Mouse (Mus musculus) 3T3-L1 (cell line): Measurements from ENCODE around the gene Mpped2.

Source experiments
- DNase-seq: peaks from one replicate; pipeline ENCODE4 v3.0.0-alpha.2; 2015; ENCODE audit warnings: low read depth, low spot score

Mpped2 gene

GRCm38 (mm10) chr2:106855623-106856350, 162.7 kb downstream of the Mpped2 start:
- DNase-seq: no peak

DNA sequence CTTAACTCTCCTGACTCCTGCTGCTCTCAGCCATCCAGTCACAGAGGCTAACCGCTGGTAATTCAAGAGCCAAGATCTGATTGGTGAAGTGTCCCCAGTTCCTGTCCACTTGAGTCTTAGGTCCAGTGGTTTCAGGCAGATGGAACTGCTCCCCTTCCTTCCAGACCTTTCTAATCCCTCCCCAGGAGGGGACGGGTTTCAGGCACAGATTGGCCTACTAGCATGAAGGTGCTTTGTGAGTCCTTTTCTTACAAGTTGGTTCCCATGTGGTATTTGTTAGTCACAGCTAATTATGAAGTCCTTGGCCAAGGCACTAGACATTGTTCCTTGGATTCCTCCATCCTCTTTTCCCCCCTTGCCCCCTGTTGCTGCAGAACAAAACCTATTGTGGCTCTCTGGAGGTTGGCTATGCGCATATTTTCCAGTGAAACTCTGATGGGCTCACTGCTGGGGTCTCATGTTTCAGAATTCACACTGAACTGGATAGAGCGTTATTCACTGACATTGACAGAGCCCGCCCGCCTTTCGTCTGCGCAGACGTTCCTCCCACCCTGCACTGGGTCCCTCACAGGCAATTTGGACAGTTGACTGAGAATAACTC, 163.4 kb downstream of the Mpped2 start:
- DNase-seq: no peak

GRCm38 (mm10) chr2:106857258-106857657, 164.2 kb downstream of the Mpped2 start:
- DNase-seq: no peak

- DNase-seq: no peak
These were observed 164.6 kb downstream of the Mpped2 start for GRCm38 (mm10) chr2:106857711-106858110.

- DNase-seq: no peak
These were observed 168.0 kb downstream of the Mpped2 start for GRCm38 (mm10) chr2:106860856-106861679.

DNA sequence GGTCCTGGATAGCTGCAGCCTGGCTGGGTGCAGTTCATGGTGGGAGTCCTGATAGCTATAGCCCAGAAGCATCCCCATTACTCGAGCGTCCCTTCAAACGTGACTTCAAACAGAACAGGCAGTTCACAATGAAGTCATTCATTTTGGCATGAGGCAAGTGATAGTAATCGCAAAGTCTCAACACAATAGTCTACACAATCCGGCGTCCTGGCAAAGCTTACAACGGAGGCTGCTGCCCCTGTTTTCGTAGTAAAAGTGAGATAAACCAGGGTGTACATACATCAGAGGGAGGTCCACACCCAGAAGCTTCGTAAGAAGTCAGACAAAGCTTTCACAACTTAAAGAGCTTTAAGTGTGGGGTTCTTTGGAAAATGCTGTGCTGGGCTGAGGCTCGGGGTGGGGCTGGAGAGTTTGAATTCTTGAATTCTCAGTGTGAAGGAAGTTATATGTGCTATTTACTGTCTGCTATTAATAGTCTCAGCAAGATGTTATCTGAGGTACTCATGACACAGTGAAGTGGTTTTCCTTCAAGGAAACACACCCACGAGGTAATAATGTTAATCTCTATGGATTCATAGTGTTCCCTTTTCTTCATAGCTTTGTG, 170.1 kb downstream of the Mpped2 start:
- DNase-seq: no peak

DNA sequence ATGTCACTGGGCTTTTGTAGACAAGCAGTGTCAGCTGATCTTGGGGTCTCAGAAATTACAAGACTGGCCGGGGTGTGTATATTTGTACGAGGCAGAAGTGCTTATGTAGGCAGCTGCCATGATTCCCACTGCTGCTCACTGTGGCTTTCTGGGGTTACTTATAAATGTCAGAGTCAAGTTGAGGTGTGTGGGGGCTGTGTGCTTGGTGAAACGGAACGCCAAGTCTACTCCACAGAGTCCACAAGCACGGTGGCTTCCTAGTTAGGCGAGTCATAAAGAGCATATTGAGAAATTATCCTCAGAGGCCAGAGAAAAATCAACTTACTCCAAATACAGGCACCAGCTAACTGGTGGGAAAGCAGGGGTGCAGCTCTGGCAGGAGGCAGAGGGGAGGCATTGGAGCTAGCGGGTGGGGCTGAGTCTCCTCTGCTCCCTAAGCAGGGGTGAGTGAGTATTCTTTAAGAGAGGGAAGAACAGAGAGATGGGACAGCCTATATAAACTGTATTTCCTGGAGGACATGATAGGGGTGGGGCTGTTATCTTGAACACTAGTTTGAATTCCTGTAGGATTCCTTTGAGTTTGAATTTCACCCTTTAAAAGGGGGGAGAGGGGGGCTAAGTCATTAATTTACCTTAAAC, 172.2 kb downstream of the Mpped2 start:
- no peak for DNase-seq

- DNase-seq: no peak
These were observed 173.2 kb downstream of the Mpped2 start for GRCm38 (mm10) chr2:106866303-106866702.

DNA sequence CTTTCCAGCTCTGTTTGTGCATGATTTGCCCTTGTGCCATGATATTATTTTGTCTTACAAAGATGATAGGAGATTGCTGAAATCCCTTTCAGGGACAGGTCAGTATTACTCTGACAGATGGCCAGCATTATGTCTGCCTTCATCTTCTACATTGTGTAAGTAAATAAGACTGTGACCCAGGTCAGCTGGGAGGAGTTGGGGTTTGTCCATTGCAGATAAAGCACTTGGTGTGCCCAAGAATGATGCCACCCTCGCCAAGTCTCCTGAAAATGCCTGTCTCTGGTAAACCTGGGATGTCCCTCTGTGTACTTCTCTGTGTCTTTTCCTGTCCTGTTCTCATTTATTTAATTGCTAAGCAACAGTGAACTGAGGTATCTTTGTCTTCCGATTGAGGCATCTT, 177.8 kb downstream of the Mpped2 start:
- DNase-seq: no peak

DNA sequence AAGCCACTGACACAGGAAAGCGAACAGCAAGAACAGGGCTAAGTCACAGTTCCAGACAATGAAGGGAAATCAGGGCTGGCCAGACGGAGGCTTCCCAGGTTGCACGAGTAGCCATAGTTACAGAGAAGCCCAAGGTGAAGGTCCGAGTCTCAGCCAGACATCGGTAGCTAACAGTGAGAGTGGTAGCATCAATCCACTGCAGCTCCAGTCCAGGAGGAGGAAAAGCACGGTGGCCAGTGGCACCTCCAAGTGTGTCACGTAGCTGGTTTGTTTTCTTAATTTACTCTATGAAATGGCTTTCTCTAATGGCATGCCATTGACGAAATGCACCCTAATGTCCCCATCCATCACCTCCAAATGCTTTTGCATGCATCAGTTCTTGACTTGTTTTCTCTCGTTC, 180.1 kb downstream of the Mpped2 start:
- no peak for DNase-seq

- DNase-seq: no peak
These were observed 190.3 kb downstream of the Mpped2 start for GRCm38 (mm10) chr2:106883390-106883789.

GRCm38 (mm10) chr2:106888174-106888573, 195.1 kb downstream of the Mpped2 start:
- no peak for DNase-seq

GRCm38 (mm10) chr2:106889297-106890000, 196.4 kb downstream of the Mpped2 start:
- peak; percentile 15 for DNase-seq

- no peak for DNase-seq
These were observed 200.3 kb downstream of the Mpped2 start for GRCm38 (mm10) chr2:106893376-106893775.

DNA sequence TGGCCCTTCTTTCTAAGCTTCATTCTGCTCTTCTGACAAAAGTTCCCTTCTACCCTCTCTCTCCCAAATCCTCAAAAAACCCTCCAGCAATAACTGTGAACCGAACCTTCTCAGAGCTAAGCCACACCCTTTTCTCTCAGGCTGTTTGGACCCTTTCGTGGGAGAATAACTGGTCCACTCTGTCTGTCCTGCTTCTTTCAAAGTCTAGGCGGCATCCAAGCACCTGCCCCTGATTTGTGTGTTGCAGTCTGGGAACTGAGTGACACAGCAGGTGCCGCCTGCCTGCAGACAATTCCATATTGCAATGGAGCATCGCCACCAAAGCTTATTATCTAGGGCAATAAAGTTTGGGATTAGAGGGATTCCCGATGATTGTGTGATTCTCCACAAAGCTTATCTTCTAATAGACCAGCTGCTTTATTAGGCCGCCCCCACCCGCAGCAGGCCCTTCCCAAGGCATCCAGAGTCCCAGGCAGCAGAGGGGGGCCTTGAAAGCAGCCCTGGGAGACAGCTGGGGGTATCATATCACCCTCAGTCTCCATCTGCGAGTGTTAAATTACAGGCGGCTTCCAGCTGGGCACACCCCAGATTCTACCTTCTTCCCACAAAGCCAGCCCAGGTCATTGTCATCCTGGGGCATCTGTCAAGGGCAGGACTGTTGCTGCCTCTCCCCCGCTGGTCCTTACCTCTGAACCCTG, 202.4 kb downstream of the Mpped2 start:
- DNase-seq: no peak

DNA sequence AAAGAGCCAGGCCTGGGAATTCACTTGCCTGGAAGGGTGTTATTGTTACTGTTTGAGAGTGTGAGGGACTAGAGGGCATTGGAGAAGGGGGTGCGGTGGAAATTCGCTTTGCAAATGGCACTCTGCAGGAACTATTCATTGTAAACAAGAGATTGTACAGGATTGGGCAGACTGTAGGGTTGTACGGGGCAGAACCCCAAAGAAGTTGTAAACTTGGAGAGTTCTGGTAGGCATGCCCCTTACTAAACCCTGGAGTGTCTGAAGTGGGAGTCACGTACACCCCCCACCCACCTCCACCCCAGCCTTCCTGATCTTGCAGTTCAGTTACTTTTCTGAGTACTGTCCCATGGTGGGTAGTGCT, 202.9 kb downstream of the Mpped2 start:
- DNase-seq: no peak

DNA sequence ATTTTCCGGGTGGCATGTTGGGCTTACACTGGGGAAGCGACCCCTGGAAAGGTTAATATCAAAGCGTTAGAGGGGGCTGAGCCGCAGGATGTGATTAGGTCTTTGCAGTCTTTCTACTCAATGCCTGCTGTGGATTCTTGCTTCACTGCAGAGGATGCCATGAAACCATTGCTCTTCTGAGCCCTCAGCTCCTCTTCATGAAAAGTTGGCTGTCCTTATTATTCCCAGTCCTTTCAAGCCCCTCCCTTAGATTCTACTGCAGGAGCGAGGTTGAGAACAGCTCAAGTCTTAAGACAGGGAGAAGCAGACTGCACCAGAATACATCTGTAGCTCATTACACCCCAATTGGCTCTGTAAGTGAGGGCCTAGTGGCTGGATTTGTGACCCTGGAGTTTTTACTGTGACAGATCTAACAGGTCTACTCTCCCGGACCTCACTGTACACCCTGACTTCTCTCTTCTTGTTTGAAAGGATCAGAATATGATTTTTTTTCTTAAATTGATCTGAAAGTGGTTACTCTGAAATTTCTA, 218.9 kb downstream of the Mpped2 start:
- DNase-seq: no peak
